Mouse (Mus musculus) fibroblast of lung, adult 2 months (primary cell): ENCODE measurements around the gene Kat2b.
A peak's percentile ranks its signal among the peaks of the same experiment; 100 is the strongest.
"Not testable (repeated sequence)": the region's sequence is repeated elsewhere in the genome, so short reads cannot be mapped to it uniquely, and the experiment has no call there.

Experiments
- DNase-seq: peaks from one replicate; pipeline ENCODE4 v3.0.0-alpha.2; 2011; ENCODE audit warnings: low read depth

Gene Kat2b

GRCm38 (mm10) chr17:53569829-53570228, 3.2 kb downstream of the Kat2b start:
- no peak for DNase-seq

- no peak for DNase-seq
Measured at GRCm38 (mm10) chr17:53570361-53570875, 3.8 kb downstream of the Kat2b start.

- DNase-seq: not testable (repeated sequence)
Measured at GRCm38 (mm10) chr17:53570932-53571331, 4.3 kb downstream of the Kat2b start.

- no peak for DNase-seq
Measured at GRCm38 (mm10) chr17:53573019-53573556, 6.4 kb downstream of the Kat2b start.

GRCm38 (mm10) chr17:53577151-53577550, 10.5 kb downstream of the Kat2b start:
- DNase-seq: no peak

- no peak for DNase-seq
Measured at GRCm38 (mm10) chr17:53577754-53578153, 11.1 kb downstream of the Kat2b start.

GRCm38 (mm10) chr17:53578249-53578648, 11.6 kb downstream of the Kat2b start:
- DNase-seq: no peak

DNA sequence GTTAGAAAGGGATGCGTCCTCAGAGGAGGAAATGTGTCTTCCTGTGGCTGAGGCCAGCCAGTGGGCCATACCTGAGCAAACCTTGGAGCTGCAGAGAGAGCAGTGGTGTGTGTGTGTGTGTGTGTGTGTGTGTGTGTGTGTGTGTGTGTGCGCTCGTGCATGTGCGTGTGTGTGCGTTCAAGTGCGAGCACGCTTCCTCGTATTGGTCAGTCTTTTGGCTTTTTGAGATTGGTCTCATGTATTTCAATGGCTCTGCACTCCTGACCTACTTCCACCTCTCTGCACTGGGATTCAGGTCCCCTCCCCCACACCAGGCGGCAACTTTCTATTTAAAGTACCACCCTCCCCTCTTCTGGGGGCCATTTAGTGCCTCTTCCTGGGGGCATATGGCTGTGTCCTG, 12.1 kb downstream of the Kat2b start:
- no peak for DNase-seq

- DNase-seq: no peak
Measured at GRCm38 (mm10) chr17:53579612-53580011, 13.0 kb downstream of the Kat2b start.

- DNase-seq: no peak
Measured at GRCm38 (mm10) chr17:53580237-53580636, 13.6 kb downstream of the Kat2b start.

DNA sequence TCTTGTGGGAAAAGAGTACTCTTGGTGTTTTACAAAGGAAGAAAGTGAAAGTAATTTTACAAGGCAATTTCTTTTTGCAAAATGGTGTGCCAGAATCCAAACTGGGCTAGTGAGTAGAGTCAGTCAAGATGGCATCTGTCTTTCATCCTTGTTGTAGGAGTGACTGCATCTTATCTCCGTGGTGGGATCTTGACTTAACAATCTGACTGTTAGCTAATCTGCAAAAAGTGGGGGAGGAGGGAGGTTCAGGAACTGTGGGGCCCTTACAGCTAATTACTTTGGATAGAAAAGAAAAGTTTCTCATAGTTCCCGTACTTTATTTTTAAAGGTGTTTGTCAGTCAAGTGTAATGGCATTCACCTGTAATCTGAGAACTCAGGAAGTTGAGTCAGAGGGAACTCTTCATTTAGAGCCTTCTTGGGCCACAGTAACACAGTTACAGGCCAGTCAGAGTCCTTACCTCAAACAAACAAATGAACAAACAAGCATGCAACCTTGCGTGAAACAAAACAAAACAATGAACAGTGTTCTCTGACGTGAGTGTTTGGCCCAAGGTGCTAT, 15.4 kb downstream of the Kat2b start:
- no peak for DNase-seq

DNA sequence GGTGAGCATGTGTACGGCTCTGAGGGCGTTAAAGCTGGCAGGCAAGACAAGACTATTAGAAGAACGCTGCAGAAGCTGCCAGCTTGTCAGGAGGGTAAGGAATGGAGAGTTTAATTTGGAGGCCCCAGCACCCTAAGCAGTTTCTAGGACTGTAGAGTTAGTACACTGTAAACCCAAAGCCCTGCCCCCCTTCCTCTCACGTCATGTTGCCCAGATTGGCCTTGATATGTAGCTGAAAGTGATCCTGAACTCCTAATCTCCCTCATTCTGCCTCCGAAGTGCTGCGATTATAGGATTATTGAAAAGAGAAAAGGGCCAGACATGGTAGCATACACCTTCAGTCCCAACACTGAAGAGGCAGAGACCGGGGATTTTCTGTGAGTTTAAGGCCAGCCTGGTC, 16.1 kb downstream of the Kat2b start:
- DNase-seq: no peak

DNA sequence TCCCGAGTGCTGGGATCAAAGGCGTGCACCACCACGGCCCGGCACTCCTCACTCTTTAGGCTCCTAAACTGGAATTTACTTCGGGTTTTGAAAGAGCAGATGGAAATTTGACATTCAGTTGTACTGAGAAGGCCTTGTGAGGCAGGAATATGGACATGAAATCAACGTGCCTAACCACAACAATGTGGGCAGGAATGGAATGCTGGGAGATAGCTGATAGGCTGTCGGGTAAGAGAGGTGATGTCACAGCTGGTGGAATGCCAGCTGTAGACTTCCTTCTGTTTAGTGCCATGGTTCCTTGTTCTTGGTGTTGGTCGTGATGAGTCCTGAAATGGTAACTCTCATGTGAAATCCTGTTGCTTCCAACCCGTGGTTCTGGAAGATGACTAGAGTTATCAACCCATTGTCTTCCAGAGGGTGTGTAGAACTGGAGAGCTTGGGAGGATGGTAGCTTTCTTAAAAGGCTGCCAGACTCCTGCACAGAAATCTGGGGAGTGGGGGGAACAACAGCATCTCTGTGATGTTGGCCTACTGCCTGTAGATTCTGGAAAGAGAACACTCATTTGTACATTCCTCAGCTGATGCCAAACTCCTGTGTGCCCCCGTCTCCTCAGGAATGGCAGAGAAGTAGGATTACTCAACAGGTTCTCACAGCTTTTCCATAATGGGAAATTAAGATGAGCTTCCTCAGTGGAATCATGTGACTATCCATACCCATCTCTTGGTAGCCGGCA, 17.4 kb downstream of the Kat2b start:
- DNase-seq: no peak

DNA sequence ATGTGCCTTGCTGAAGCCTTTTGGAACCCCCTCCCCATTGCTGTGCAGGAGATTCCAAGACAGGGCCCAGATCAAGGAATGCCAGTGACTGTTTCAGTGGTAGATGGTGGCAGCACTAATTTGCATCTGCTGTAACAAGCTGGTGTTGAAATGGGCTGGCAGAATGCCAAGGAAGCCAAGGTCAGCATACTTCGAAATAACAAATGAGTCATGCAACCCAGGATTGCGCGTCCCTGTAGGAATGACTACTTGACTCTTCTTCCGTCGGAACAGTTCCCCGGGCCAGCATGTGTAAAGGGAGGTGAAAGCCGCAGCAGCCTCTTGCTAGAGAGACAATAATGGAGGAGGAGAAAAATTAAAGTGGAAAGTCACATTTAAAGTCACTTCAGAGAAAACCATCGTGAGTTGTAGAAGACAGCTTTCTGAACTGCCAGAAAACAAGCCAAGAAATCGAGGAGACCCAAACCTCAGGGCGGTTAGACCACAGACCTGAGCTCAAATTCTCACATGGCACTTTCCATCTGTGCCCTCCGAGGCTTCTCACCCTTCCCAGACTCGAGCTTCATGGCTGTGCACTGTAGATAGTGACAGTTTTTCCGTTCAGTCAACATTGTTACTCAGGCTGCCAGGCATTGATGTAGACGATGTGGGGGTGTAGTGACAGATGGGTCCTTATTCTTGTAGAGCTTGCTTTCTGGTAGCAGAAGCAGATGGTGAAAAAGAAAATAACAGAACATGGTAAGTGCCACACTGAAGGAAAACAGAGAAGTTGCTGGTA, 20.6 kb downstream of the Kat2b start:
- peak; percentile 84 for DNase-seq

DNA sequence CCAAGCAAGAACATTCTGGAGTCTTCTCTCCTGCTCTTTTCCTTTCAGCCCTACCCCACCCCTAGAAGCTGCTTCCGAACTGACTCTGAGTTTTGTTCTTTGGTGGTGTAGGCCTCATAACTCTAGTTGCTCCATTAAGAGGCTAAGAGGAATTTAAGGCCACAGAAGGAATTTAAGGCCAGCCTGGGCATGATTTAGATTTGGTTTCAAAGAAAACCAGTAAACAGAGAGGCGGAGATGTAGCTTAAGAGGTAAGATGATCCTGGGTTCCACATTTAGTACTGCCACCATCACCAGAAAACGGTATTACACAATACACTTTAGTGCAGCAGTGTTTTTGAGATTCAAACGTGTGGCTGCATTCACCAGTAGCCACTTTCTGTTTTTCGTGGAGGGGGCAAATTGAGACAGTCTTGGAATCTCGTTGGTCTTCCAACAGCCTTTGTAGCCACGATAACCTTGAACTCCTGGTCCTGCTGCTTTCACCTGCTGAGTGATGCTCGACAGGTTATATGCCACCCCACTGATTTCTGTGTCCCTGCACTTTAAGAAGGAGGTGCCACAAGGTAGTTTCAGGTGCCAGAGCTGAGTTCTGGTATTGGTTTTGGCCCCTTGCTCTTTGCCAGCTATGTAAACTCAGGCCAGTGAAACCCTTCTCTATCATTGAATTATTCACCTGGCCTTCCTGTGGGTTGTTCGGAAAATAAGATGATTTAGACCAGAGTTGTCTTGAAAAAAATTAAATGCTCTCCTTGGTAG, 21.6 kb downstream of the Kat2b start:
- DNase-seq: no peak

GRCm38 (mm10) chr17:53590110-53590509, 23.4 kb downstream of the Kat2b start:
- no peak for DNase-seq

- DNase-seq: no peak
Measured at GRCm38 (mm10) chr17:53591910-53592309, 25.2 kb downstream of the Kat2b start.

DNA sequence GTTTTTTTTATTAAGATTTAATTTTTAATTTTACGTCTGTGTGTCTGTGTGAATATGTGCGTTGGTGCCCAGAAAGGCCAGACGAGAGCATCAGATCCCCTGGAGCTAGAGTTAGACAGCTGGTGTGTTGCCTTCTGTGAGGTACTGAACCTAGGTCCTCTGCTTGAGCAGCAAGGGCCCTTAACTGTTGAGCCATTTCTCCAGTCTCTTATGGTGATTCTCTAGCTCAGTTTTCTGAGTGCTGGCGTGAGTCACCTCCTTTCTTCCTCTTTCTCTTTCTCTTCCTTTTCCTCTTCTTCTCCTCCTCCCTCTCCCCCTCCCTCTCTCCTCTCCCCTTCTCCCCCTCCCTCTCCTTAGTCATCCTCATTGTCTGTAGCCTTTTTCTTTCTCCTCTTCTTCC, 27.9 kb downstream of the Kat2b start:
- no peak for DNase-seq

- DNase-seq: no peak
Measured at GRCm38 (mm10) chr17:53595527-53595926, 28.9 kb downstream of the Kat2b start.

- DNase-seq: peak; percentile 50
Measured at GRCm38 (mm10) chr17:53596314-53596882, 29.7 kb downstream of the Kat2b start.

DNA sequence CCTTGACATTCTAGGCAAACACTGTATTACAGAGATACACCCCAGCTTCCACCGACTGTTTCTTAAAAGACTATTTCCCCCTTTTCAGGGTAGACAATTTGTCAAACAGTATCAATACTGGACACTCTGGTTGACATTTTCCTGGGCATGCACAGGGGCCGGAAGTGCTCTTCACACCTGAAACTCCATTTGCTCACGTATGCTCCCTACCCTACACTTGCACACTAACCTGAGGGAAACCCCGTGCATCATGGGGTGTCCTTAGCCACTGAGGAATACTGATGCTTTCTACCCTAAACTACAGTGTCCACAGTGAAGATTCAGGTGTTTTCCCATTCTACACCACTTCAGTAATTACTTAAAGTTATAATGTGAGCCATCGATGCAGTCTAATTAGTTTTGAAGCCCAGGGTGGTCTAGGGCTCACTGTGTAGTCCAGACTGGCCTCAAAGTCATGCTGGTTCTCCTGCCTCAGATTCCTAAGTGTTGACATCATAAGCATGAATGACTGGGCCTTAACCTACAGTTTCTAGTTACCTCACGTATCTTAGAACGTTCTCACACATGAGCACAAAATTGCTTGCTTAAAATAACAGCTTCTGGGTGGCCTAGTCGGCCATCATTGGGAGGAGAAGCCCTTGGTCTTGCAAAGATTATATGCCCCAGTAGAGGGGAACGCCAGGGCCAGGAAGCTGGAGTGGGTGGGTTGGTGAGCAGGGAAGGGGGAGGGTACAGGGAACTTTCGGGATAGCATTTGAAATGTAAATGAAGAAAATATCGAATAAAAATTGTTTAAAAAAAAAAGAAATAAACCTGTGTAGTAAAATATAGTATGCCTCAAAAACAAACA, 30.5 kb downstream of the Kat2b start:
- DNase-seq: no peak
